Mouse (Mus musculus): ENCODE data around the gene Plxna4. TPM values are rescaled to one million over a fixed set of nuclear protein-coding genes. Genes with fewer than 3 reads are reported as not detected.
"Not testable (repeated sequence)": the region's sequence is repeated elsewhere in the genome, so short reads cannot be mapped to it uniquely, and the experiment has no call there.

Gene Plxna4
- polyA plus RNA-seq, 1 experiment from 2014 or later = 5.6 TPM

DNA sequence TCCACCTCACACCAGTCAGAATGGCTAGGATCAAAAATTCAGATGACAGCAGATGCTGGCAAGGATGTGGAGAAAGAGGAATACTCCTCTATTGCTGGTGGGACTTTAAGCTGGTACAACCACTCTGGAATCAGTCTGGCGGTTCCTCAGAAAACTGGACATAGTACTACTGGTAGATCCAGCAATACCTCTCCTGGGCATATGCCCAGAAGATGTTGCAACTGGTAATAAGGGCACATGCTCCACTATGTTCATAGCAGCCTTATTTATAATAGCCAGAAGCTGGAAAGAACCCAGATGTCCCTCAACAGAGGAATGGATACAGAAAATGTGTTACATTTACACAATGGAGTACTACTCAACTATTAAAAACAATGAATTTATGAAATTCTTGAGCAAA lies 86.8 kb downstream of the Plxna4 start:
- not testable (repeated sequence) for H3K36me3 ChIP-seq; H3K4me3 ChIP-seq; H3K4me2 ChIP-seq (replicated peaks); H3K27me3 ChIP-seq; H3K27ac ChIP-seq (replicated peaks); ATAC-seq (ENCODE audit: low FRiP score, low read depth); H3K9ac ChIP-seq (replicated peaks); H3K9me3 ChIP-seq; H3K4me1 ChIP-seq
- WGBS = 96% methylated on average over 1 of the region's 1 CpGs

DNA sequence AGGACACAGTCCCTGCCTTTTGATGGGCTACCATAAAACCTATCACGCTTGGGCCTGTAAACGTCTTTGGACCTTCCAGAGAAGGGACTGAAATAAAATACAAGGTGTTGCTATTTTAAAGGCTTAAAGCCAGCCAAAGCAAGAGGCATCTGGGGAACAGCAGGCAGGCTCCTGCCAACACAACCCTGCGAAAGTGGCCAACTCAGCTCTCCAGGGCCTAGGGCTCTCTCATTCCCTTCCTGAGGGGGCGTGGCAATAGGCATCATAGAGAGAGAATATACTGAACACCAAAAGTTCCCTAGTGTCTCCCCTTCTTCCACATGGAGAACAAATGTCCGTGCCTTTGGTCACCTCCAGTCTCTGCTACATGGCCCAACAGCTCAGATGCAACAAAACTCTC lies 89.9 kb downstream of the Plxna4 start:
- ATAC-seq (ENCODE audit: low FRiP score, low read depth) = no peak
- Histone ChIP-seq H3K4me1 (peaks cover 7% of the 10 kb centered on the region; the same call in 1 of the 2 replicates), H3K9ac (replicated peaks) (no peak overlapping the region), H3K4me3 (no peak overlapping the region), H3K27me3 (no peaks in the 10 kb centered on the region), H3K36me3 (no peaks in the 10 kb centered on the region), H3K4me2 (replicated peaks) (no peak overlapping the region), H3K27ac (replicated peaks) (no peak overlapping the region), H3K9me3 (no peaks in the 10 kb centered on the region)
- WGBS = 92% methylated on average over 5 of the region's 5 CpGs

DNA sequence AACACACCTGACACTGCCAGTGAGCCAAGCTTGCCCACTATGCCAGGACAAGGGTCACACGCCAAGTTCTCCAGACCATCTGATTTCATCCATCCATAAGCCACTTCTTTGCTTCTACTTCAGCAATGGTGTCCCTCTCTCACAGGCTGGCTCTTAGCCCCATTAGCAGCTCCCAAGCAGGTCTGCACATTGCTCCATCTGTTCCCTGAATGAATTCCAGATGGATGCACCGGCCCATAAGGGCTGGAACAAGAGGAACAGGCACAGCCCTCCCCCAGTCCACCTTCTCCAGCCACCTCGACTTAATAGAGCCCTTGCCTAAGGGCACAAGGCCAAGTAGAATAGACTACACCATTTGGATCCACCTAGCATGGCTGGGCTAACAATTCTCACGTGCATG lies 91.9 kb downstream of the Plxna4 start:
- ATAC-seq (ENCODE audit: low FRiP score, low read depth) = no peak
- Histone ChIP-seq H3K4me1 (peaks cover 11% of the 10 kb centered on the region; the same call in 1 of the 2 replicates), H3K9me3 (no peaks in the 10 kb centered on the region), H3K4me2 (replicated peaks) (no peak overlapping the region), H3K4me3 (no peak overlapping the region), H3K9ac (replicated peaks) (no peak overlapping the region), H3K36me3 (no peaks in the 10 kb centered on the region), H3K27me3 (no peaks in the 10 kb centered on the region), H3K27ac (replicated peaks) (no peak overlapping the region)
- 75% methylated on average over 4 of the region's 4 CpGs for WGBS

DNA sequence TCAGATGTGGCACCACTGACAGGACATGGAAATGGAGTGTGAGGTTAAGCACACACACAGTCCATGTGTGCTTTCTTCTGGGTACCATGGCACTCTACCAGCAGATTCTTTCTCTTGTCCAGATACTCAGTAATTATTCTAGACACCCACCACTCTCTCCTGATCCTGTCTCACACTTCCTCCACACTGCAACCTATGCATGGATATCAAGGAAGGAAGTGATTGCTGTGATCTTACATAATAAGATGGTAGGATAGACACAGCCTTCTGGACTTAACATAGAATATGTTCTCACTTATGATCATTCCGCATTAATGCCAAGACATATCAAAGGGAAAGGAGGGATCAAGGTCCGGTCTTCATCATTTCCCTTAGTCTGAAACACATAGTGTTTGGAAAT lies 92.5 kb downstream of the Plxna4 start:
- Histone ChIP-seq H3K9ac (replicated peaks) (no peak overlapping the region), H3K27ac (replicated peaks) (no peak overlapping the region), H3K4me1 (peaks cover 11% of the 10 kb centered on the region; the same call in 1 of the 2 replicates), H3K4me2 (replicated peaks) (no peak overlapping the region), H3K4me3 (no peak overlapping the region), H3K36me3 (no peaks in the 10 kb centered on the region), H3K27me3 (no peaks in the 10 kb centered on the region), H3K9me3 (no peaks in the 10 kb centered on the region)
- WGBS = 90% methylated on average over 2 of the region's 2 CpGs
- no peak for ATAC-seq (ENCODE audit: low FRiP score, low read depth)

DNA sequence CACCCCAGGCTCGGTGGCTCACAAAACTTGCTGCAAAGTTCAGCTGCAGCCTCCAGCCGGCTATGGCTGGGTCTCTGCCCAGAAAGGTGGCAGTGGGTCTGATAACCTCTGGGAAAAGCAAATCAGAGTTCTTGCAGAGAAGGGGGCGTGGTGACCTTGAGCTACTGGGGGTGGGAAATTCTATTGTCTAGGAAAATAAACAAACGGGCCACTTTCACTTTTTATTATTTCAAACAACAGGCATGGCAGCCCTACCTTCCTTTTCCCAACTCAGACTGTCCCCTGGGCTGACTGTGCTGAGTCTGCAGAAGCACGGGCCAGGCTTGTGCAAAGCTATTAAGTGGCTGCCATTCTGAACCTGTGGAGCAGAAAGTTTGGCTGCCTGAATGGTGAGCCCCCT lies 94.4 kb downstream of the Plxna4 start:
- Histone ChIP-seq H3K9me3 (no peaks in the 10 kb centered on the region), H3K27me3 (no peaks in the 10 kb centered on the region), H3K36me3 (no peaks in the 10 kb centered on the region), H3K9ac (replicated peaks) (no peak overlapping the region), H3K4me1 (peaks cover 11% of the 10 kb centered on the region; the same call in 1 of the 2 replicates), H3K27ac (replicated peaks) (no peak overlapping the region), H3K4me2 (replicated peaks) (no peak overlapping the region), H3K4me3 (no peak overlapping the region)
- WGBS = 42% methylated on average over 5 of the region's 5 CpGs
- ATAC-seq (ENCODE audit: low FRiP score, low read depth) = no peak

DNA sequence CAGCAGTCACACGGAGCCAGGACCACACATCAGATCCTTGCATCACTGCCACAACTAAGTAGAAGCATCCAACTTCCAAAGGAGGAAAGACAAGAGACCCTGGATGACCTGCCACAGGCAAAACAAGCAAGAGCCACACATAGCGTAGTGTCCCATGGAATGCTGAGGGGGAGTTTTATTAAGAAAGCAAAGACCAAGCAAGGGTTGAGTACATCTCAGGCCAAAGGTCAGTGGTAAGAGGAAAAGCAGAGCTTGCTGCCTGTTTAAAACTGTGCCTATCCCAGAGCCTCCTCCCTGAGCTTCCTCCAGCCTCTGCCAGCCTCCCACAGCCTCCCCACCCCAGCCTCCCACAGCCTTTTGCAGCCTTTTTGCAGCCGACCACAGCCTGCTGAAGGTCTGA lies 100.9 kb downstream of the Plxna4 start:
- no peak for ATAC-seq (ENCODE audit: low FRiP score, low read depth)
- no peak overlapping the region for H3K27ac ChIP-seq (replicated peaks)
- H3K27me3 ChIP-seq = no peaks in the 10 kb centered on the region
- H3K4me1 ChIP-seq = no peaks in the 10 kb centered on the region
- no peaks in the 10 kb centered on the region for H3K36me3 ChIP-seq
- no peak overlapping the region for H3K9ac ChIP-seq (replicated peaks)
- H3K4me3 ChIP-seq = no peak overlapping the region
- no peak overlapping the region for H3K4me2 ChIP-seq (replicated peaks)
- WGBS = 79% methylated on average over 3 of the region's 3 CpGs
- H3K9me3 ChIP-seq = no peaks in the 10 kb centered on the region

DNA sequence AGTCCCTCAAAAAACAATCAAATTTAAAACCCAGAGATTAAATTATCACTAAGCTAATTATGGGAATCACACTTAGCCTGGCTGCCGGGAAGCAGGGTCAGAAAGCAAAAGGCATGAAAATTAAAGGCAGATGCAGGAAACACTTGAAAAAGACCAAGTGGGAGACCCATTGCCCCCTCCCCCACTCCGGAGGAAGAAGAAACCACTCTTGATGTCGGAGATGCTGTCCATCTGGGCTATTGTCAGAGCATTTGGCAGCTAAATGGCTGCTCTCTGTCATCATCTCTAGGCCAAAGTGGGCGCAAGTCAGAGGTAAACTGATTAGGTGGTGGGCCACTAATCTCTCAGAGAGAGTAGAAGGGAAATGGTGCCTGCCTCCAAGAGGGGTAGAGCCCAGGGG lies 105.5 kb downstream of the Plxna4 start:
- WGBS = 50% methylated on average over 4 of the region's 4 CpGs
- no peak overlapping the region for H3K4me2 ChIP-seq (replicated peaks)
- no peak overlapping the region for H3K27ac ChIP-seq (replicated peaks)
- H3K9ac ChIP-seq (replicated peaks) = no peak overlapping the region
- H3K27me3 ChIP-seq = no peaks in the 10 kb centered on the region
- no peaks in the 10 kb centered on the region for H3K36me3 ChIP-seq
- H3K4me1 ChIP-seq = peaks cover 3% of the 10 kb centered on the region; the same call in 1 of the 2 replicates
- no peaks in the 10 kb centered on the region for H3K9me3 ChIP-seq
- no peak overlapping the region for H3K4me3 ChIP-seq
- ATAC-seq (ENCODE audit: low FRiP score, low read depth) = no peak

DNA sequence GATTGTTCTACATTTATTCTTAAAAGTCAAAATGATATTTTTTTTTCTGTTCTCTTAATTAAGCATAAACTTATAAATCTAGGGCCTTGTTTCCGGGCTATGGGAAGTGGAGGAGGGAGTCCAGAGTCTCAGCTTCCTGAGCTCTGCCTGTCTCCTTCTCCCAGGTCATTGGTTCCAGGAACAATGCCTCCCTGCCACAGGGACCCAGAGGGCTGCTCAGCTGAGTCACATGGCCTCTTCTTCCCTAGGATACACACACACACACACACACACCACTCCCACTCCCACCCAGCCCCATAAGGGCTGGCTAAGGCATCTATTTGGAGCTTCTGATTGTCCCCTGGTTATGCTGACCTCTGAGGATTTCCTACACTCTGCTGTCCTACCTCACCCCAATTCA lies 107.3 kb downstream of the Plxna4 start:
- 81% methylated on average over 1 of the region's 1 CpGs for WGBS
- no peak for ATAC-seq (ENCODE audit: low FRiP score, low read depth)

DNA sequence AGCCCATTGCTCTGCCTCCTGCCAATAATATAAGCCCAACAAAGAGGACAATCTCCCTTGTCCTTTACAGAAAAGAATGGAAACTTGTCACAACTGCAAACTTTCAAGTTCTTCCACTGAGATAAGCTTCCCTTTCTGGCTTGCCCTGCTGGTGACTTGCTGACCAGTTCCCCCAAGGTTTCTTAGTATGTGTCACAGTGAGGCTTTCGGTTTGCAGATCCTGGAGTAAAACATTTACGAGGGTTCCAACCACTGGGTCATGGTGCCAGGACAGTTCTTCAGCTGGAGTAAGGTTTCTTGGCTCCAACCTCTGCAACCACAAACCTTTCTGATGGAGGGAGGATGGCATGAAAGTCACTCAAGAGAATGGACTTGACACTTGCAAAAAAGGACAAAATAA lies 108.2 kb downstream of the Plxna4 start:
- ATAC-seq (ENCODE audit: low FRiP score, low read depth) = no peak

More for the DNA sequence above, 107.3 kb downstream of the Plxna4 start:
- H3K4me2 ChIP-seq (replicated peaks) = no peak overlapping the region
- H3K9ac ChIP-seq (replicated peaks) = no peak overlapping the region
- peaks cover 3% of the 10 kb centered on the region; the same call in 1 of the 2 replicates for H3K4me1 ChIP-seq
- H3K9me3 ChIP-seq = no peaks in the 10 kb centered on the region
- no peak overlapping the region for H3K27ac ChIP-seq (replicated peaks)
- H3K4me3 ChIP-seq = no peak overlapping the region
- H3K36me3 ChIP-seq = no peaks in the 10 kb centered on the region
- H3K27me3 ChIP-seq = no peaks in the 10 kb centered on the region

DNA sequence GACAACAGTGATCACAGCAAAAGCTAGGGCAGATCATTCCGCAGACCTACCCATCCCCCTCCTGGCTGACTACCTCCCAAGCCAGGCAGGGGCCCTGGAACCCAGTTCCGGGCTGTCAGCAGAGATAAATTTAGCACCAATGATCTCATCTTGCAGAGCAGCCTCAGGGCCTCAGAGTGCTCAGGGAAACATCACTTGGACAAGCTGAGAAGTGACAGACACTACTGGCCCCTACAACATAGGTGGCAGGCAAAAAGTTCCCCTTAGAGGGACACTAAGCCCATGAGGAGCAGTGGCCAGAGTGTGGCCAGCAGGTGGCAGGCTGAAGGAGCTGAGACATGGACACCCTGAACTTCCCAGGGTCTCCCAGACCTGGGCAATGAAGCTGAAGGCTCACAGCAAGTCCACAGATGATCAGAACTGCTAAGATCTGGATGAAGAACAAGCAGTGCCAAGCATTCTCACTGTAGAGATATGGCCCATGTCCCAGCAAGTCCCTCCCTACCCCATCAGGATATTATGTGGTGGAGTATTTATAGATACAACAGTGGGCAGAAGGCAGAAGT lies 108.7 kb downstream of the Plxna4 start:
- Histone ChIP-seq H3K4me2 (replicated peaks) (no peak overlapping the region), H3K9me3 (no peaks in the 10 kb centered on the region), H3K36me3 (no peaks in the 10 kb centered on the region), H3K27me3 (no peaks in the 10 kb centered on the region), H3K4me1 (peaks cover 3% of the 10 kb centered on the region; the same call in 1 of the 2 replicates), H3K9ac (replicated peaks) (no peak overlapping the region), H3K4me3 (no peak overlapping the region), H3K27ac (replicated peaks) (no peak overlapping the region)
- ATAC-seq (ENCODE audit: low FRiP score, low read depth) = no peak
- WGBS = 63% methylated on average over 2 of the region's 2 CpGs

More for the DNA sequence above, 108.2 kb downstream of the Plxna4 start:
- Histone ChIP-seq H3K4me3 (no peak overlapping the region), H3K9ac (replicated peaks) (no peak overlapping the region), H3K4me2 (replicated peaks) (no peak overlapping the region), H3K27me3 (no peaks in the 10 kb centered on the region), H3K27ac (replicated peaks) (no peak overlapping the region), H3K36me3 (no peaks in the 10 kb centered on the region), H3K9me3 (no peaks in the 10 kb centered on the region), H3K4me1 (peaks cover 3% of the 10 kb centered on the region; the same call in 1 of the 2 replicates)
- WGBS = 96% methylated on average over 2 of the region's 2 CpGs

DNA sequence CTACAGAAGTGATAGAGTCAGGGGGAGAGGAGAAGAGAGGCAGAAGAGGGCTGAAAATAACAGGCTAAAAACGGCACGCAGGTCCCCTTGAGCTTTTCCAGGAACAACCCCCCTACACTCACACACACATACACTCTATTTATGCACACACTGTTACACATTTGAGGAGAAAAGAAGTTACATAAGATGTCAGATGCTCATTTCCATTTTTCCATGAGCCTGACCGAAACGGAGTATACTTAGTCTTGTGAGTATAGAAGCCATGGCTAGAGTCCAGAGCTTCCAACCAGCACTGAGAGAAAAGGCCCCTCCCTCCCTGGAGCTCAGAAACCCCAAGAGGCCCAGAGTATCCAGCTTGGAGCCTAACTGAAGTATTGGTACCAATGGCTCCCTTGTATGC lies 112.0 kb downstream of the Plxna4 start:
- no peaks in the 10 kb centered on the region for H3K9me3 ChIP-seq
- H3K36me3 ChIP-seq = no peaks in the 10 kb centered on the region
- H3K9ac ChIP-seq (replicated peaks) = no peak overlapping the region
- no peak overlapping the region for H3K27ac ChIP-seq (replicated peaks)
- peaks cover 3% of the 10 kb centered on the region; the same call in 1 of the 2 replicates for H3K4me1 ChIP-seq
- no peaks in the 10 kb centered on the region for H3K27me3 ChIP-seq
- no peak for ATAC-seq (ENCODE audit: low FRiP score, low read depth)
- no peak overlapping the region for H3K4me2 ChIP-seq (replicated peaks)
- no peak overlapping the region for H3K4me3 ChIP-seq
- WGBS = 93% methylated on average over 4 of the region's 4 CpGs

DNA sequence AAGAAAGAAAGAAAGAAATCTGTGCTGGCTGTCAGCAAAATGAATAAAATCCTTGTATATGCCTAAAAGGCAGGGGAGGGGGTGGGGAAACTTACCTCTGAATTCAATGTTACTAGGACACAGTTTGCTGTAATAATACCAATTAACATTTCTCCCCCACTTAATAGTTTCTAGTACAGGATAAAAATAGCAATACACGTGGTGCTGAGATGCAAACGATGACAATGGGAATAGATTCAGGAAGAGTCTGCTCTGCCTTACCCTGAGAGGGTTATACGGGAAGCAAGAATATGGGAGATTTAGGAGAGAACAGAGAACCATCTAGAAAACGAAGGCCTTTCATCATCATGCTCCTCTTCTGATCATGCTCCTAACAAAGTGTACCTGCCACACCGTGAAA lies 115.9 kb downstream of the Plxna4 start:
- no peak for ATAC-seq (ENCODE audit: low FRiP score, low read depth)
- Histone ChIP-seq H3K4me3 (no peak overlapping the region), H3K36me3 (no peaks in the 10 kb centered on the region), H3K4me1 (no peaks in the 10 kb centered on the region), H3K27me3 (no peaks in the 10 kb centered on the region), H3K9me3 (no peaks in the 10 kb centered on the region), H3K9ac (replicated peaks) (no peak overlapping the region), H3K27ac (replicated peaks) (no peak overlapping the region), H3K4me2 (replicated peaks) (no peak overlapping the region)
- 81% methylated on average over 5 of the region's 5 CpGs for WGBS

DNA sequence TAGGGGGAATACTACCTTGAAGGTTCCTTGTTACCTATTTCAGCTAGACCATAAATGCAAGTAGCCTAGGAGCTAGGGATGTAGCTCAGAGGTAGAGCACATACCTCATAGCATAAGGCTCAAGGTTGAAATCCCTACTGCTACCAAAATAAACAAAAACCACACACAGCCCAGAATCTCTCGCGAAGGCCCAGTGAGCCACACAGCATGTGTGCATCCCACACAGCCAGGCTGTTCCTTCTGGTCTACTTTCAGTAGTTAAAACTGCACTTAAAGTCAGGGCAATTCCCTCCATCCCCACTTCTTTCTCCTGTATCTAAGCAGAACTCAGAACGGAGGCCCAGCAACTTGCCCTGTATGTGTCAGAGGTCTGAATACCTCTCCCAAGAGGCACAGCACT lies 116.4 kb downstream of the Plxna4 start:
- Histone ChIP-seq H3K9ac (replicated peaks) (no peak overlapping the region), H3K27me3 (no peaks in the 10 kb centered on the region), H3K4me1 (no peaks in the 10 kb centered on the region), H3K36me3 (no peaks in the 10 kb centered on the region), H3K9me3 (no peaks in the 10 kb centered on the region), H3K4me2 (replicated peaks) (no peak overlapping the region), H3K27ac (replicated peaks) (no peak overlapping the region), H3K4me3 (no peak overlapping the region)
- WGBS = 79% methylated on average over 3 of the region's 3 CpGs
- ATAC-seq (ENCODE audit: low FRiP score, low read depth) = no peak
